Mouse (Mus musculus): ENCODE data around the gene Errfi1. TPM values are rescaled to one million over a fixed set of nuclear protein-coding genes. Genes with fewer than 3 reads are reported as not detected.
A peak's percentile ranks its signal among the peaks of the same experiment; 100 is the strongest.

Errfi1 gene
- polyA plus RNA-seq (2011; ENCODE audit: insufficient read depth, insufficient read length, low read depth, missing spikeins) = 44.2 and 44.3 TPM in 2 replicates

GRCm38 (mm10) chr4:150853680-150854461, at the start of gene Errfi1:
Errfi1 (plus strand) TSS chr4:150853919.
- TF ChIP-seq EP300 (IDR thresholded peaks at IDR 0.05; ENCODE audit: insufficient read depth, low read depth, low read length) (no peak), CTCF (IDR thresholded peaks at IDR 0.05; ENCODE audit: low read depth, low read length) (no peak), POLR2A (IDR thresholded peaks at IDR 0.05; ENCODE audit: insufficient read depth, low read length) (no peak)
- no peak within 1 kb of the TSS for H3K27ac ChIP-seq (ENCODE audit: insufficient read depth, low read length)
- H3K9me3 ChIP-seq (replicated peaks; ENCODE audit: control insufficient read depth, insufficient read depth, low read length, poor library complexity, severe bottlenecking) = no peaks in the 10 kb centered on the region
- H3K4me3 ChIP-seq (ENCODE audit: low read depth, low read length) = peak within 1 kb of the TSS; percentile 48
- no peaks in the 10 kb centered on the region for H3K4me1 ChIP-seq (ENCODE audit: control insufficient read depth, insufficient read depth, low read length)
- H3K27me3 ChIP-seq (ENCODE audit: control insufficient read depth, insufficient read depth, low read length, poor library complexity, severe bottlenecking) = no peaks in the 10 kb centered on the region
- no peaks in the 10 kb centered on the region for H3K36me3 ChIP-seq (ENCODE audit: control insufficient read depth, insufficient read depth, low read length, poor library complexity, severe bottlenecking)
- no peak within 1 kb of the TSS for H3K9ac ChIP-seq (ENCODE audit: low read depth, poor library complexity, severe bottlenecking)

- no peak for TF ChIP-seq POLR2A (IDR thresholded peaks at IDR 0.05; ENCODE audit: insufficient read depth, low read length)
- TF ChIP-seq CTCF (IDR thresholded peaks at IDR 0.05; ENCODE audit: low read depth, low read length) = no peak
- Histone ChIP-seq H3K4me1 (ENCODE audit: control insufficient read depth, insufficient read depth, low read length) (no peaks in the 10 kb centered on the region), H3K36me3 (ENCODE audit: control insufficient read depth, insufficient read depth, low read length, poor library complexity, severe bottlenecking) (no peaks in the 10 kb centered on the region), H3K4me3 (ENCODE audit: low read depth, low read length) (no peak overlapping the region), H3K27ac (ENCODE audit: insufficient read depth, low read length) (no peak overlapping the region), H3K9me3 (replicated peaks; ENCODE audit: control insufficient read depth, insufficient read depth, low read length, poor library complexity, severe bottlenecking) (no peaks in the 10 kb centered on the region), H3K9ac (ENCODE audit: low read depth, poor library complexity, severe bottlenecking) (no peak overlapping the region), H3K27me3 (ENCODE audit: control insufficient read depth, insufficient read depth, low read length, poor library complexity, severe bottlenecking) (no peaks in the 10 kb centered on the region)
These were observed 49.5 kb upstream of the Errfi1 start for GRCm38 (mm10) chr4:150804204-150804603.

DNA sequence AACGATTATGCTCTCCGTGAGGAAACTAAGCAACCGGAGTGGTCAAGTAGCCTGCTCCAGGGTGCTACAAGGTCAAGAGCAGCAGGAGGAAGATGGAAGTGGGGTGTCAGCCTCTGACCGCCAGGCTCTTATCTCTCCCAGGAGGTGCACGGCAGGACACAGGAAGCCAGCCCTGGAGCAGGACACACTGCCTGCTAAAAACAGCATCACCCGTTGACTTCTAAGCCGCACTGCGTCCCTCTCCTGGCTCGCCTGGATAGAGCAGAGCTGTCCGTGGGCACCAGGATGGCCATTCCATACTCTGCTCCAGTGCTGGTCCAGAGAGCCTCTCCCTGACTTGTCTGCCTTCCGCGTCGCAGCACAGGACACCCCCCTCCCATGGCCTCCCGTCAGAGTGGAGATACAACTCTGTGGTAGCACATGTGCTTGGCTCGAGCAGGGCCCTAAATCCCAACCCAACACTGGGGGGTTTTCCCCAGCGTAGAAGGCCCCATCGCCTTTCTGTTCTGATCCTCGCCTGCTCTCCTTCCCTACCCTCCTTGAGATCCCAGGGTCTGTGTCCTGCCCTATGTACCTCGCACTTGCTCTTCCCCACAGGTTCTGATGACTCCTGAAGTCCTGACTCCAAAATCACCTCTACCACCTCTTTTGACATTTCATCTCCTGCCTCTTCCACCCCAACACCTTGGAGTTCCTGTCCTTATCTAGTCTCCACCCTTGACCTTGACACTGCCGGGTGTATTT, 45.8 kb upstream of the Errfi1 start:
- Histone ChIP-seq H3K9ac (ENCODE audit: low read depth, poor library complexity, severe bottlenecking) (no peak overlapping the region), H3K9me3 (replicated peaks; ENCODE audit: control insufficient read depth, insufficient read depth, low read length, poor library complexity, severe bottlenecking) (no peaks in the 10 kb centered on the region), H3K36me3 (ENCODE audit: control insufficient read depth, insufficient read depth, low read length, poor library complexity, severe bottlenecking) (no peaks in the 10 kb centered on the region), H3K27me3 (ENCODE audit: control insufficient read depth, insufficient read depth, low read length, poor library complexity, severe bottlenecking) (no peaks in the 10 kb centered on the region), H3K4me1 (ENCODE audit: control insufficient read depth, insufficient read depth, low read length) (no peaks in the 10 kb centered on the region), H3K27ac (ENCODE audit: insufficient read depth, low read length) (no peak overlapping the region), H3K4me3 (ENCODE audit: low read depth, low read length) (no peak overlapping the region)
- no peak for TF ChIP-seq POLR2A (IDR thresholded peaks at IDR 0.05; ENCODE audit: insufficient read depth, low read length)
- TF ChIP-seq EP300 (IDR thresholded peaks at IDR 0.05; ENCODE audit: insufficient read depth, low read depth, low read length) = no peak
- TF ChIP-seq CTCF (IDR thresholded peaks at IDR 0.05; ENCODE audit: low read depth, low read length) = no peak

DNA sequence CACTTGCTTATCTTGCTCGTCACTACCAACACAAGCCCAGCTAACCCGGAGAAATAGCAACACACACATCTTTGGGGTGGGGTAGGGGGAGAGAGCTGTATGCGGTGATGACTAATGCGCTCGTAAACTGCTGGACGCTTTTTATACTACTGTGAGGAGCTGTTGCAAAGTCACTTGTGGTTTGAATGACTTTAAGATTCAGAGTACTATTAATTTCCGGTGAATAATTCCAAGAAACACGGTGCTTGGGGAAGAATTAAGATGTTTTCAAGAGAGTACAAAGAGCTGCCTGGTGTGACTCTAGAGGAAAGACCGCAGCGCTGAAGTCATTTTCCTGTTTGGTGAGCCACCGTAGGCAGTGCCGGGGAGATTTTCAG, 45.3 kb upstream of the Errfi1 start:
- TF ChIP-seq CTCF (IDR thresholded peaks at IDR 0.05; ENCODE audit: low read depth, low read length) (no peak), POLR2A (IDR thresholded peaks at IDR 0.05; ENCODE audit: insufficient read depth, low read length) (no peak), EP300 (IDR thresholded peaks at IDR 0.05; ENCODE audit: insufficient read depth, low read depth, low read length) (no peak)
- Histone ChIP-seq H3K27ac (ENCODE audit: insufficient read depth, low read length) (no peak overlapping the region), H3K9me3 (replicated peaks; ENCODE audit: control insufficient read depth, insufficient read depth, low read length, poor library complexity, severe bottlenecking) (no peaks in the 10 kb centered on the region), H3K4me1 (ENCODE audit: control insufficient read depth, insufficient read depth, low read length) (no peaks in the 10 kb centered on the region), H3K36me3 (ENCODE audit: control insufficient read depth, insufficient read depth, low read length, poor library complexity, severe bottlenecking) (no peaks in the 10 kb centered on the region), H3K27me3 (ENCODE audit: control insufficient read depth, insufficient read depth, low read length, poor library complexity, severe bottlenecking) (no peaks in the 10 kb centered on the region), H3K9ac (ENCODE audit: low read depth, poor library complexity, severe bottlenecking) (no peak overlapping the region), H3K4me3 (ENCODE audit: low read depth, low read length) (no peak overlapping the region)

DNA sequence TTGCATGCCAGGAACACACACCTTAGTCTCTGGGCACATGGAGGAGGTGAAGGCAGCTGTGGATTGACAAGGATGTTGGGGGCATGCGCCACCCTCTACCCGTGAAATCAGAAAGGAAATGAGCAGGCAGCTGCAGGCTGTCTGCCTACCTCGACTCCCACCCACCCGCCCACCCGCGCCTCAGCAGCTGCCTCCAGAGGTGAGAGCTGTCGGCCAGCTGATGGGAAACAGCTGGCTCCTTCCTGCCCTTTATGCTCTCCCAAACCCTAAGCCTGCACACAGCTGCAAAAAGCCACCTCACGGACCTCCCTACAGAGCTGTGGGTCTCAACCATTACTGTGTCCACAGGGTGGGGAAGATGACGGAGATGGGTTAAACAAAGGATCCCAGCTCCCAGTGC, 44.4 kb upstream of the Errfi1 start:
- no peak overlapping the region for H3K4me3 ChIP-seq (ENCODE audit: low read depth, low read length)
- TF ChIP-seq CTCF (IDR thresholded peaks at IDR 0.05; ENCODE audit: low read depth, low read length) (no peak), EP300 (IDR thresholded peaks at IDR 0.05; ENCODE audit: insufficient read depth, low read depth, low read length) (no peak), POLR2A (IDR thresholded peaks at IDR 0.05; ENCODE audit: insufficient read depth, low read length) (no peak)
- H3K4me1 ChIP-seq (ENCODE audit: control insufficient read depth, insufficient read depth, low read length) = no peaks in the 10 kb centered on the region
- H3K36me3 ChIP-seq (ENCODE audit: control insufficient read depth, insufficient read depth, low read length, poor library complexity, severe bottlenecking) = no peaks in the 10 kb centered on the region
- H3K9ac ChIP-seq (ENCODE audit: low read depth, poor library complexity, severe bottlenecking) = no peak overlapping the region
- H3K9me3 ChIP-seq (replicated peaks; ENCODE audit: control insufficient read depth, insufficient read depth, low read length, poor library complexity, severe bottlenecking) = no peaks in the 10 kb centered on the region
- no peaks in the 10 kb centered on the region for H3K27me3 ChIP-seq (ENCODE audit: control insufficient read depth, insufficient read depth, low read length, poor library complexity, severe bottlenecking)
- H3K27ac ChIP-seq (ENCODE audit: insufficient read depth, low read length) = no peak overlapping the region

DNA sequence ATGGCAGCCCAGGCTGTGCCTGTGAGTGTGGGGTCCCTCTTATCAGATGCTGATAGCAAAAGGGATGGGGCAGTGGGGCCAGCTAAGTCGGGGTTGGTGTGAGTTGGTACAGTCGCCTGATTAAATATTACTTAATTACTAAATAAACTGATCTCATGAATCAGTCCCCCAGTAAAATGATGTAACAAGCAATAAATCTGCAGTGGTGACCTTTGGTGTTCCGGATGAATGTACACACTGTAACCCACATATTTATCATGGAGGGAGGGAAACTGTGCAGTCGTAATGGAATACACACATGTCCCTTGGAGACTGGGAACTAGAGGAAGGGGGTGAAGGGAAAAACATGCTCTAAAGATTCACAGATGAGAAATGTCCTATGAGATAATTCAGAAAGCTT, 38.6 kb upstream of the Errfi1 start:
- Histone ChIP-seq H3K27ac (ENCODE audit: insufficient read depth, low read length) (no peak overlapping the region), H3K4me3 (ENCODE audit: low read depth, low read length) (no peak overlapping the region), H3K27me3 (ENCODE audit: control insufficient read depth, insufficient read depth, low read length, poor library complexity, severe bottlenecking) (no peaks in the 10 kb centered on the region), H3K9ac (ENCODE audit: low read depth, poor library complexity, severe bottlenecking) (no peak overlapping the region), H3K4me1 (ENCODE audit: control insufficient read depth, insufficient read depth, low read length) (peaks cover 3% of the 10 kb centered on the region), H3K9me3 (replicated peaks; ENCODE audit: control insufficient read depth, insufficient read depth, low read length, poor library complexity, severe bottlenecking) (no peaks in the 10 kb centered on the region), H3K36me3 (ENCODE audit: control insufficient read depth, insufficient read depth, low read length, poor library complexity, severe bottlenecking) (no peaks in the 10 kb centered on the region)
- TF ChIP-seq POLR2A (IDR thresholded peaks at IDR 0.05; ENCODE audit: insufficient read depth, low read length) = no peak
- no peak for TF ChIP-seq CTCF (IDR thresholded peaks at IDR 0.05; ENCODE audit: low read depth, low read length)
- no peak for TF ChIP-seq EP300 (IDR thresholded peaks at IDR 0.05; ENCODE audit: insufficient read depth, low read depth, low read length)
